Mouse (Mus musculus) spleen, adult 2 months (tissue): ENCODE results near the gene Ralbp1.

Source experiments
- CTCF ChIP-seq: fragments of 200-500 bp; IDR thresholded peaks from 2 replicates; pipeline ENCODE4 v1.5.1; 2011; ENCODE audit warnings: mild to moderate bottlenecking, inconsistent platforms; ENCODE audit not compliant: insufficient read depth, insufficient read length, insufficient replicate concordance; ENCODE audit errors: extremely low read depth
- POLR2A ChIP-seq: fragments of 200-500 bp; IDR thresholded peaks from 2 replicates; pipeline ENCODE4 v1.6.1; 2011; ENCODE audit warnings: low read depth, low read length, inconsistent platforms

DNA sequence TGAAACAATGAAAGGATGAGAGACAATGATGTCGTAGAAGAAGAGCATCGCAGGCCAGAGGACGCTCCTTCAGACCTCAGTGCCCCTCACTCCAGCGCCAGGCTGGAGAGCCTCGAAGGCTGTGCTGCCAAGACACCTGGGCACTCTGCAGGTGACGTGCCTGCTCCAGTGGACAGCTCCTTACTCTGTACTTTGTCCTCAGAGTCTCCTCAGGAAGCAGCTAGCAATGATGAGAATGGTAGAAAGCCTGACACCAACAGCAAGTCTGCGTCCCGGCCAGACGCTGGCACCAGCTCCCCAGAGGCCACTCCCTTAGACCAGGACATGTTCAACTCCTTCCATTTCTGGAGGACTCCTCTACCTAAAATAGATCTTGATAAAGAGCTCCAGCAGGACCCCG lies 61.4 kb downstream of the Ralbp1 start:
- TF ChIP-seq CTCF (no peak), POLR2A (no peak)
